Comparison of ENCODE assay signal across 27 mouse cellular contexts in genomic region chr10:8925299-8925698, GRCm38 (mm10). TPM values are rescaled to one million over a fixed set of nuclear protein-coding genes. Genes with fewer than 3 reads are reported as not detected.
A peak's percentile ranks its signal among the peaks of the same experiment; 100 is the strongest.
DNase-seq lines count a peak whose midpoint lies in the region; ATAC-seq and TF ChIP-seq lines count a peak whose summit lies in the region.
"Had no signal": no experiment of that assay in that cellular context is flagged by ENCODE, and none has a peak within 500 bp of the region (broad histone marks: within the 10 kb centered on the region; RNA-seq: fewer than 3 reads in every experiment).

No protein-coding gene starts in this region.

- no peak overlapping the region for H3K4me3 ChIP-seq in heart, embryonic 11.5 days (ENCODE audit: low read depth, low read length)
- H3K4me3 ChIP-seq in liver, postnatal 0 days (ENCODE audit: low read depth, low read length), result no peak overlapping the region
- no peak overlapping the region for H3K4me3 ChIP-seq in liver, embryonic 12.5 days
- no peak overlapping the region for H3K4me3 ChIP-seq in hindbrain, postnatal 0 days (ENCODE audit: low read length)
- H3K4me3 ChIP-seq: heart, embryonic 13.5 days; midbrain, embryonic 12.5 days; neural tube, embryonic 15.5 days; stomach, embryonic 15.5 days had no signal

- peak; percentile 17; the same call in 1 of the 2 replicates for TF ChIP-seq EP300 in liver, postnatal 0 days (IDR thresholded peaks at IDR 0.05; ENCODE audit: low read depth)

- no peak for ATAC-seq in heart, embryonic 11.5 days (replicated peaks; ENCODE audit: insufficient number of reproducible peaks, low FRiP score, low TSS enrichment)
- peak; percentile 35; the same call in 1 of the 2 replicates for ATAC-seq in liver, postnatal 0 days
- ATAC-seq in liver, embryonic 12.5 days, result no peak
- peak; percentile 64 for ATAC-seq in common myeloid progenitor, adult 5-6 weeks (replicated peaks; ENCODE audit: low read depth, poor library complexity, severe bottlenecking)
- no peak for ATAC-seq in hindbrain, postnatal 0 days
- ATAC-seq: intestine, embryonic 16.5 days; Patski had no signal

- WGBS in heart, embryonic 11.5 days (ENCODE audit: insufficient replicate concordance), result 23% methylated on average over 5 of the region's 5 CpGs
- WGBS in liver, postnatal 0 days (ENCODE audit: insufficient replicate concordance), result 18% methylated on average over 5 of the region's 5 CpGs
- 15% methylated on average over 5 of the region's 5 CpGs for WGBS in liver, embryonic 12.5 days (ENCODE audit: insufficient replicate concordance)
- 73% methylated on average over 5 of the region's 5 CpGs for WGBS in hindbrain, postnatal 0 days

- 0 out of 2 replicates have a peak, but pooled peaks cover 4% of the 10 kb centered on the region for H3K4me1 ChIP-seq in heart, embryonic 11.5 days (ENCODE audit: control insufficient read depth, insufficient read depth, low read length)
- H3K4me1 ChIP-seq in liver, postnatal 0 days (ENCODE audit: insufficient read depth), result peaks cover 7% of the 10 kb centered on the region
- 0 out of 2 replicates have a peak, but pooled peaks cover 3% of the 10 kb centered on the region for H3K4me1 ChIP-seq in liver, embryonic 12.5 days
- H3K4me1 ChIP-seq in hindbrain, postnatal 0 days (ENCODE audit: insufficient read depth, low read length), result no peaks in the 10 kb centered on the region
- H3K4me1 ChIP-seq: stomach, embryonic 15.5 days had no signal

- no peak for TF ChIP-seq CTCF in liver, postnatal 0 days (IDR thresholded peaks at IDR 0.05; ENCODE audit: low read depth)
- no peak for TF ChIP-seq CTCF in hindbrain, postnatal 0 days (IDR thresholded peaks at IDR 0.05; ENCODE audit: low read depth)

- H3K27ac ChIP-seq in heart, embryonic 11.5 days (ENCODE audit: low read depth, low read length), result no peak overlapping the region
- H3K27ac ChIP-seq in liver, postnatal 0 days (ENCODE audit: low read depth), result no peak overlapping the region
- no peak overlapping the region for H3K27ac ChIP-seq in liver, embryonic 12.5 days
- H3K27ac ChIP-seq in hindbrain, postnatal 0 days, result no peak overlapping the region
- H3K27ac ChIP-seq: heart, embryonic 13.5 days; hindbrain, embryonic 14.5 days; midbrain, embryonic 12.5 days; neural tube, embryonic 15.5 days; stomach, embryonic 15.5 days had no signal

- H3K4me2 ChIP-seq in heart, embryonic 11.5 days, result peak overlapping the region; percentile 27; the same call in 1 of the 2 replicates
- 0 out of 2 replicates have a peak overlapping the region, but pooled peaks have one; percentile 1 for H3K4me2 ChIP-seq in liver, postnatal 0 days (ENCODE audit: low read depth, low read length)
- no peak overlapping the region for H3K4me2 ChIP-seq in liver, embryonic 12.5 days
- no peak overlapping the region for H3K4me2 ChIP-seq in hindbrain, postnatal 0 days (ENCODE audit: low read depth, low read length)
- H3K4me2 ChIP-seq: heart, embryonic 13.5 days; hindbrain, embryonic 14.5 days; midbrain, embryonic 12.5 days; neural tube, embryonic 15.5 days; stomach, embryonic 15.5 days had no signal

- H3K9ac ChIP-seq in heart, embryonic 11.5 days (ENCODE audit: low read depth, low read length), result no peak overlapping the region
- H3K9ac ChIP-seq in liver, postnatal 0 days (replicated peaks), result no peak overlapping the region
- H3K9ac ChIP-seq in liver, embryonic 12.5 days, result no peak overlapping the region
- no peak overlapping the region for H3K9ac ChIP-seq in hindbrain, postnatal 0 days (replicated peaks; ENCODE audit: low read length)
- H3K9ac ChIP-seq: heart, embryonic 13.5 days; hindbrain, embryonic 14.5 days; midbrain, embryonic 12.5 days; neural tube, embryonic 15.5 days; stomach, embryonic 15.5 days had no signal

- no peaks in the 10 kb centered on the region for H3K9me3 ChIP-seq in heart, embryonic 11.5 days (replicated peaks; ENCODE audit: control insufficient read depth, low read length)
- H3K9me3 ChIP-seq in liver, postnatal 0 days (ENCODE audit: low read length), result no peaks in the 10 kb centered on the region
- no peaks in the 10 kb centered on the region for H3K9me3 ChIP-seq in liver, embryonic 12.5 days (replicated peaks)
- no peaks in the 10 kb centered on the region for H3K9me3 ChIP-seq in hindbrain, postnatal 0 days (ENCODE audit: low read length)
- H3K9me3 ChIP-seq: heart, embryonic 13.5 days; midbrain, embryonic 12.5 days; neural tube, embryonic 15.5 days; stomach, embryonic 15.5 days had no signal

- H3K36me3 ChIP-seq in heart, embryonic 11.5 days (ENCODE audit: control insufficient read depth, insufficient read depth, low read length), result no peaks in the 10 kb centered on the region
- H3K36me3 ChIP-seq in liver, postnatal 0 days (replicated peaks; ENCODE audit: insufficient read depth, low read length), result no peaks in the 10 kb centered on the region
- H3K36me3 ChIP-seq in liver, embryonic 12.5 days, result no peaks in the 10 kb centered on the region
- no peaks in the 10 kb centered on the region for H3K36me3 ChIP-seq in hindbrain, postnatal 0 days (ENCODE audit: insufficient read depth, low read length)
- H3K36me3 ChIP-seq: G1E; heart, embryonic 13.5 days; midbrain, embryonic 12.5 days; neural tube, embryonic 15.5 days; stomach, embryonic 15.5 days had no signal

- DNase-seq in heart, postnatal 36 days, result no peak
- DNase-seq in liver, postnatal 0 days, result no peak
- peak; percentile 9 for DNase-seq in 416B (ENCODE audit: low read depth)
- DNase-seq in hindbrain, postnatal 0 days (ENCODE audit: low spot score), result no peak
- no peak for DNase-seq in urinary bladder, adult 18-20 months (ENCODE audit: low spot score in 2 of 2)
- DNase-seq: adrenal gland, adult 2 months; B cell, adult 2 months; cerebellum, adult 8-10 months; cerebellum, postnatal 36 days; kidney, adult 9 months; kidney, postnatal 36 days; layer of hippocampus, postnatal 36 days; lung, postnatal 36 days; right cerebral cortex, adult 18-20 months; thymus, postnatal 36 days had no signal

- H3K27me3 ChIP-seq in heart, embryonic 11.5 days (ENCODE audit: control insufficient read depth, insufficient read depth, low read length), result no peaks in the 10 kb centered on the region
- no peaks in the 10 kb centered on the region for H3K27me3 ChIP-seq in liver, postnatal 0 days (ENCODE audit: insufficient read depth, low read length)
- H3K27me3 ChIP-seq in liver, embryonic 12.5 days (replicated peaks), result no peaks in the 10 kb centered on the region
- no peaks in the 10 kb centered on the region for H3K27me3 ChIP-seq in hindbrain, postnatal 0 days (ENCODE audit: insufficient read depth, low read length)
- H3K27me3 ChIP-seq: CH12.LX; heart, embryonic 13.5 days; midbrain, embryonic 12.5 days; neural tube, embryonic 15.5 days; Patski; stomach, embryonic 15.5 days had no signal

- intact Hi-C loops in heart, postnatal 36 days (cut with DNase I), result no loop called here

RNA-seq across cellular contexts. Expression of gene Sash1, which starts 39.4 kb away (rescaled TPM):
- 2.2 and 3.6 TPM in 2 replicates for polyA plus RNA-seq in heart, embryonic 11.5 days (2014; fragmentation: Nextera tagmentation; extraction: Ambion mirVana)
- total RNA-seq in heart, postnatal 36 days (2021), result 10 to 100 TPM; 26.6 to 29.8 TPM
- 1.9 and 2.2 TPM in 2 replicates for polyA plus RNA-seq in liver, postnatal 0 days (2015; fragmentation: Nextera tagmentation; extraction: Ambion mirVana)
- 1.1 and 1.2 TPM in 2 replicates for polyA plus RNA-seq in liver, embryonic 12.5 days (2016; fragmentation: Nextera tagmentation; extraction: Ambion mirVana)
- 2.7 and 4.8 TPM in 2 replicates for total RNA-seq in common myeloid progenitor, adult 5-6 weeks (2017)
- 50.8 and 60.0 TPM in 2 replicates for total RNA-seq in hindbrain, postnatal 0 days (2014; rRNA removed)
- polyA plus RNA-seq in hindbrain, postnatal 0 days (2015; fragmentation: Nextera tagmentation; extraction: Ambion mirVana), result 7.2 and 7.4 TPM in 2 replicates
- polyA plus RNA-seq: G1E had no signal

Comparison
In these comparisons a context has a peak if more than half of its experiments do, and no peak if none do; other contexts are left out.
1. ATAC-seq: peak in liver, postnatal 0 days (single experiment) and common myeloid progenitor, adult 5-6 weeks (single experiment); none in heart, embryonic 11.5 days (single experiment), liver, embryonic 12.5 days (single experiment) and hindbrain, postnatal 0 days (single experiment).
2. H3K4me2 ChIP-seq: peak in heart, embryonic 11.5 days (single experiment) and liver, postnatal 0 days (single experiment); none in liver, embryonic 12.5 days (single experiment) and hindbrain, postnatal 0 days (single experiment).